Mouse (Mus musculus) right cerebral cortex, postnatal 10 days (tissue): ENCODE measurements at regions not wholly inside any gene's neighbourhood (a gene's known extent, or its start where the extent isn't known, plus 50 kb on each side); places are given as distances from the start of the nearest gene placed in this dataset.

ENCODE experiments used
- DNase-seq, 2 experiments: peaks; one replicate each; pipeline ENCODE4 v3.0.0; 2021; ENCODE audit warnings: low spot score in 2 of 2

- no peak for DNase-seq
These were observed 50.2 kb upstream of the Arntl start for GRCm38 (mm10) chr7:113156861-113157747.
